Mouse (Mus musculus): ENCODE results near the gene Ssx2ip. TPM values are rescaled to one million over a fixed set of nuclear protein-coding genes. Genes with fewer than 3 reads are reported as not detected.

Ssx2ip gene
- polyA plus RNA-seq, 1 experiment from 2014 or later = 20.1 TPM

DNA sequence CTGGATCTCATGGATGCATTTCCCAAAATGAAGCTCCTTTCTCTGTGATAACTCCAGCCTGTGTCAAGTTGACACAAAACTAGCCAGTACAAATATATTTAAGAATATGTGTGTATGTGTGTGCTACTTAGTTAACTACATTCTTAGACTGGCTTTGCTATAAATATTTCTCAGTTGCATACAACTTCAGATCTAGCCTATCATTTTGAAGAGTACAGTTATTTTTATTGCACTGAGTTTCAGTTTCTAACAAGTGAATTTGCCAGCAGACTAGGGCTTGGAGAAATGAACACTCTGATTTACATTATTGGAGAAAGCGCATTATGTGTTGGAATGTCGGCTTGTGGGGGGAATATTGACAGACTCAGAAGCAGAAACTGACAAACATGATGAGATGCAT, 23.6 kb upstream of the Ssx2ip start:
- 94% methylated on average over 2 of the region's 2 CpGs for WGBS
- Histone ChIP-seq H3K27me3 (ENCODE audit: low read depth, poor library complexity, severe bottlenecking) (no peaks in the 10 kb centered on the region), H3K4me3 (no peak overlapping the region), H3K36me3 (no peaks in the 10 kb centered on the region), H3K4me1 (no peaks in the 10 kb centered on the region), H3K27ac (no peak overlapping the region), H3K9me3 (replicated peaks) (no peaks in the 10 kb centered on the region)
- DNase-seq (ENCODE audit: low spot score) = no peak

GRCm38 (mm10) chr3:146381471-146381870, 23.0 kb upstream of the Ssx2ip start:
- H3K4me3 ChIP-seq = no peak overlapping the region
- 91% methylated on average over 9 of the region's 9 CpGs for WGBS
- no peaks in the 10 kb centered on the region for H3K9me3 ChIP-seq (replicated peaks)
- H3K4me1 ChIP-seq = no peaks in the 10 kb centered on the region
- no peaks in the 10 kb centered on the region for H3K36me3 ChIP-seq
- no peak overlapping the region for H3K27ac ChIP-seq
- no peak for DNase-seq (ENCODE audit: low spot score)
- no peaks in the 10 kb centered on the region for H3K27me3 ChIP-seq (ENCODE audit: low read depth, poor library complexity, severe bottlenecking)

GRCm38 (mm10) chr3:146386800-146387199, 17.6 kb upstream of the Ssx2ip start:
- H3K4me1 ChIP-seq = no peaks in the 10 kb centered on the region
- H3K27ac ChIP-seq = no peak overlapping the region
- H3K27me3 ChIP-seq (ENCODE audit: low read depth, poor library complexity, severe bottlenecking) = no peaks in the 10 kb centered on the region
- H3K9me3 ChIP-seq (replicated peaks) = no peaks in the 10 kb centered on the region
- no peak overlapping the region for H3K4me3 ChIP-seq
- DNase-seq (ENCODE audit: low spot score) = no peak
- no peaks in the 10 kb centered on the region for H3K36me3 ChIP-seq
- 76% methylated on average over 3 of the region's 3 CpGs for WGBS

DNA sequence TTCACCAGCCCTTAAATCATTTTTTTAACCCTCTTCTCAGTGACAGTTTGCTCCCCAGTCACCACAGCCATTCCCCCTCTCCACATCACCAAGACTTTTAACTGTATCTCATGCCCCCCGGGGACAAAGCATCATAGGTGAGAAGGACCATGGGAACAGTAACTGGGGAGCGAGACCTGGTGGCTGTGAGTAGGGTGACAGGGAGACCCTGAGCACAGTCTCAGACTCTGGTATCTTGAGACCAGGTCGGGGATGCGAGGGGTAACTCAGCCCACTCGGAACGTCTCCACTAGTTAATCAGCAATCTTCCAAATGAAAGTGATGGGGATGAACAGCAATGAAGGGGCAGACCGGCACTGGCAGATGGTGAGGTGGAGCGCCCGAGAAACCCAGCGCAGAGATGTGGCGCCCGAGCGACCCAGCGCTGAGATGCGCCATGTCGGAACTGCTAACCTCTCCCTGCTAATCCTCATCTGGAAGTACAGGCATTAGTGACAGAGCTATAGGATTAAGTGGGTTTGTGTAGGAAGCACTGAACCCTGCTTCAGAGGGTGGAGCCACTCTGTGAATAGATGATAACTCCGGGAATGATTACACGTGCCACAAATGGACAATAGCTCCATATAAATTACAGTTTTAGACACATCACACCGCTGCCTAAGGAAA, 11.7 kb upstream of the Ssx2ip start:
- Histone ChIP-seq H3K27me3 (ENCODE audit: low read depth, poor library complexity, severe bottlenecking) (no peaks in the 10 kb centered on the region), H3K27ac (no peak overlapping the region), H3K4me3 (no peak overlapping the region), H3K36me3 (no peaks in the 10 kb centered on the region), H3K4me1 (peaks cover 4% of the 10 kb centered on the region; the same call in 1 of the 2 replicates), H3K9me3 (replicated peaks) (no peaks in the 10 kb centered on the region)
- DNase-seq (ENCODE audit: low spot score) = no peak
- WGBS = 80% methylated on average over 19 of the region's 19 CpGs

GRCm38 (mm10) chr3:146393641-146394100, 10.8 kb upstream of the Ssx2ip start:
- WGBS = 68% methylated on average over 7 of the region's 7 CpGs
- Histone ChIP-seq H3K27ac (no peak overlapping the region), H3K4me3 (no peak overlapping the region), H3K36me3 (no peaks in the 10 kb centered on the region), H3K27me3 (ENCODE audit: low read depth, poor library complexity, severe bottlenecking) (no peaks in the 10 kb centered on the region), H3K4me1 (peaks cover 4% of the 10 kb centered on the region; the same call in 1 of the 2 replicates), H3K9me3 (replicated peaks) (no peaks in the 10 kb centered on the region)
- no peak for DNase-seq (ENCODE audit: low spot score)

- no peak for DNase-seq (ENCODE audit: low spot score)
- no peaks in the 10 kb centered on the region for H3K36me3 ChIP-seq
- H3K4me3 ChIP-seq = no peak overlapping the region
- WGBS = 88% methylated on average over 6 of the region's 6 CpGs
- H3K9me3 ChIP-seq (replicated peaks) = no peaks in the 10 kb centered on the region
- H3K27ac ChIP-seq = no peak overlapping the region
- peaks cover 4% of the 10 kb centered on the region; the same call in 1 of the 2 replicates for H3K4me1 ChIP-seq
- no peaks in the 10 kb centered on the region for H3K27me3 ChIP-seq (ENCODE audit: low read depth, poor library complexity, severe bottlenecking)
Observed at GRCm38 (mm10) chr3:146396256-146396655, 8.2 kb upstream of the Ssx2ip start.

- H3K4me3 ChIP-seq = no peak overlapping the region
- H3K4me1 ChIP-seq = peaks cover 4% of the 10 kb centered on the region; the same call in 1 of the 2 replicates
- H3K9me3 ChIP-seq (replicated peaks) = no peaks in the 10 kb centered on the region
- H3K27ac ChIP-seq = no peak overlapping the region
- no peaks in the 10 kb centered on the region for H3K36me3 ChIP-seq
- WGBS = 91% methylated on average over 1 of the region's 1 CpGs
- no peak for DNase-seq (ENCODE audit: low spot score)
- H3K27me3 ChIP-seq (ENCODE audit: low read depth, poor library complexity, severe bottlenecking) = no peaks in the 10 kb centered on the region
Observed at GRCm38 (mm10) chr3:146396934-146397333, 7.5 kb upstream of the Ssx2ip start.

DNA sequence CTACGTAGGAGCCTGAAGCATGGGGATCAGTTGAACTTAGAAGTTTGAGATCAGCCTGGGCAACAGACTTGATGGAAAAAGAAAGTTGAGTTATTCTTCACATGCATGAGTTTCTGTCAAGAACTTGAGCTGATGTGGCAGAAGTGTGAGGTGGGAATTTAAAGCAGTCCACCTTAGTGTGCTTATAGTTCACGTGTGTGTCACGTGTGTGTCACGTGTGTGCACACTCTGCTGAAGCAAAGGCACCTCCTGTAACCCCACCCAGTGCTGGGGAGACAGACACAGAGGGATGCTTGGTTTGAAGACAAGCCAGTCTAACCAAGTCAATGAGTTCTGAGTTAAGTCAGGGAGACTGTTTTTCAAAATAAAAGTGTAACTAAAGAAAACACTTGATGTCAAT, 6.6 kb upstream of the Ssx2ip start:
- H3K36me3 ChIP-seq = no peaks in the 10 kb centered on the region
- WGBS = 88% methylated on average over 4 of the region's 4 CpGs
- H3K9me3 ChIP-seq (replicated peaks) = no peaks in the 10 kb centered on the region
- H3K27ac ChIP-seq = no peak overlapping the region
- no peak overlapping the region for H3K4me3 ChIP-seq
- no peaks in the 10 kb centered on the region for H3K27me3 ChIP-seq (ENCODE audit: low read depth, poor library complexity, severe bottlenecking)
- peaks cover 4% of the 10 kb centered on the region; the same call in 1 of the 2 replicates for H3K4me1 ChIP-seq
- no peak for DNase-seq (ENCODE audit: low spot score)

GRCm38 (mm10) chr3:146399203-146399602, 5.2 kb upstream of the Ssx2ip start:
- no peak overlapping the region for H3K4me3 ChIP-seq
- WGBS = 89% methylated on average over 5 of the region's 5 CpGs

GRCm38 (mm10) chr3:146403770-146404169, 672 bp upstream of the Ssx2ip start:
- peak overlapping the region; percentile 94 for H3K27ac ChIP-seq
- no peaks in the 10 kb centered on the region for H3K27me3 ChIP-seq (ENCODE audit: low read depth, poor library complexity, severe bottlenecking)
- peak overlapping the region; percentile 94 for H3K4me3 ChIP-seq
- no peaks in the 10 kb centered on the region for H3K9me3 ChIP-seq (replicated peaks)
- H3K36me3 ChIP-seq = no peaks in the 10 kb centered on the region
- DNase-seq (ENCODE audit: low spot score) = no peak
- WGBS = 43% methylated on average over 3 of the region's 3 CpGs
- peaks cover 32% of the 10 kb centered on the region for H3K4me1 ChIP-seq

More at GRCm38 (mm10) chr3:146399203-146399602, 5.2 kb upstream of the Ssx2ip start:
- Histone ChIP-seq H3K9me3 (replicated peaks) (no peaks in the 10 kb centered on the region), H3K4me1 (peaks cover 9% of the 10 kb centered on the region), H3K27me3 (ENCODE audit: low read depth, poor library complexity, severe bottlenecking) (no peaks in the 10 kb centered on the region), H3K36me3 (no peaks in the 10 kb centered on the region), H3K27ac (no peak overlapping the region)
- DNase-seq (ENCODE audit: low spot score) = no peak

DNA sequence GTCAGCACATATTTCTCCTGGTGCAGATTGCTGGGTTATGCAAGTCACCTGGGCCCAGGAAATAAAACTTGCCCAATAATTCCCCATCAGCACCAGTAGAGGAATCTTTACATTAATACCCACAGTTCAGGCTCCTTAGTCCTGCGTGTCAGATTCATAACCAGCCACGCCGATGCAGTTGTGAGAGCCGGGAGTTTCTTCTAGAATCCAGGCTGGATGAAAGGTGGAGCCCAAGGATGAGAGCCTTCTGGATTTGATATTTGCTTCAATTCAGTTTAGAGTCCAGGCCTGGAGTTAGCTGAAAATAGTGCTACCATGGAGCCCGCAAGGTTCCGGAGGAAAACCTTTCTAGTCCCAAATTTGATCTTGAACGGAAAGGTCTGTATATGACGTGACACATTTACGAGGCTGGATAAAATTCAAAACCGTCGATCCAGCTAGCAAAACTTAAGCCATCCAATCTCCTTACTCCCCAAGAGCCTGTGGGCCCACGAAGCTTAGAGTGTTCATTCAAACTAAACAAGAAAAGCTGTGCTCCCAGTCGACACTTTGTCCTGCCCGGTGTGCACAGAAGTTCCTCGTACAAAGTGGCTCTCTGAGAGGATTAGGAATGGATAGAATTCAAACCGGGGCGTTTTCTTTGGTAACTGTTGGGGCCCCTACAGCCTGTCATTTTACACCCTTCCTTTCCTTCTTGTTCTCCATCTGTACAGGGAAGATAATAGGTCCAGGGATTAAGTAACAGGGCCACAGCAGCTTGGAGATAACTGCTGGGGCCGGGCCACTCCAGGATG, 968 bp downstream of the Ssx2ip start:
- Histone ChIP-seq H3K36me3 (no peaks in the 10 kb centered on the region), H3K4me1 (peaks cover 32% of the 10 kb centered on the region), H3K27ac (peak overlapping the region; percentile 94), H3K9me3 (replicated peaks) (no peaks in the 10 kb centered on the region), H3K4me3 (peak overlapping the region; percentile 94), H3K27me3 (ENCODE audit: low read depth, poor library complexity, severe bottlenecking) (no peaks in the 10 kb centered on the region)
- WGBS = 48% methylated on average over 18 of the region's 18 CpGs
- no peak for DNase-seq (ENCODE audit: low spot score)

DNA sequence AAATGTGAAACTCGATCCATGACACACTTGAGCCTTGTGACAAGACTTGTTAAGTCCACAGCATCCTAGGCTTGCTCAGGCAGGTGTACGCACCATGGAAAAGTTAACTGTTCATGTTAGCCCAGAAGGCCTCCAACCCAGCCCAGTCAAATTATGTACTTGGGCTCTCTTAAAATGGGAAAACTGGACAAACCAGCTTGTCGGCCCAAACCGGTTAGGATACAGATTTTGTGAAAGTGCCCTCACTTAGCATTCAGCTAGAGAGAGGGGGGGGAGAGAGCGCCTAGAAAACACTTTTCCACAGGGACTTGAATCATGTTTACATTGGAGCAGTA, 1.5 kb downstream of the Ssx2ip start:
- H3K36me3 ChIP-seq = no peaks in the 10 kb centered on the region
- no peaks in the 10 kb centered on the region for H3K27me3 ChIP-seq (ENCODE audit: low read depth, poor library complexity, severe bottlenecking)
- no peak overlapping the region for H3K27ac ChIP-seq
- H3K4me1 ChIP-seq = peaks cover 32% of the 10 kb centered on the region
- peak; percentile 35 for DNase-seq (ENCODE audit: low spot score)
- peak overlapping the region; percentile 94 for H3K4me3 ChIP-seq
- 64% methylated on average over 5 of the region's 5 CpGs for WGBS
- no peaks in the 10 kb centered on the region for H3K9me3 ChIP-seq (replicated peaks)

- Histone ChIP-seq H3K36me3 (no peaks in the 10 kb centered on the region), H3K27me3 (ENCODE audit: low read depth, poor library complexity, severe bottlenecking) (no peaks in the 10 kb centered on the region), H3K9me3 (replicated peaks) (no peaks in the 10 kb centered on the region), H3K27ac (no peak overlapping the region), H3K4me3 (no peak overlapping the region), H3K4me1 (peaks cover 41% of the 10 kb centered on the region)
- DNase-seq (ENCODE audit: low spot score) = no peak
- WGBS = 89% methylated on average over 16 of the region's 16 CpGs
Observed at GRCm38 (mm10) chr3:146407086-146407721, 2.8 kb downstream of the Ssx2ip start.

Data from limb, embryonic 10.5 days (tissue).